ENCODE assay signal across 14 mouse cellular contexts in the genomic region with DNA sequence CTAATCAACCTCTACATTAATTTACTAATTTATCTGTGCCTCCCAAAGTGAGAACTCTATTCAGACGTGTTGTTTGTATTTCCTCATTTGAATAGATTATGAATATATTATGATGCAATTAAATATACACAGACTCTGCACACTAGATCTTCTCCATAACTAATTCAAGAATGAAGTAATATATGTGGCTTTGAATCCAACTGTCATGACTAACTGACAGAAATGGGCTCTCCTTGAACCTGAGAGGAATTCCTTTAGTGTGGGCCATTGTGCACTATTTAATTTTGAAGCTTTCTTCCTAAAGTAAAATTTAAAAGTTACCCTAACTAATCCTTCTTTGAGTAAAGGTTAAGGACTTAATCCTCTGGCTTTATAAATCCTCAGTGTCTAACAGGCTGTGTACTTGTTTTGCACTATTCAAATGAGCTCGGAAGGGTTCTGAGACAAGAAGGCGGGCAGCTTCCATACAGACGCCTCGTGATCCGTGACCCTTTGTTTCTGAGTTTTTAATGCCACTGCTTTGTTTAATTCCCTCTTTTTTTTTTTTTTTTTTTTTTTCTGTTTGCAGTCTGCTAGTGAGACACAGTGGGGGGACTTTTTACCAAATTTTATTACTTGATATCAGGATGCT.
"Had no signal": no experiment of that assay in that cellular context is flagged by ENCODE, and none has a peak within 500 bp of the region (broad histone marks: within the 10 kb centered on the region; RNA-seq: fewer than 3 reads in every experiment).

No protein-coding gene starts in this region.

- H3K4me2 ChIP-seq: limb, embryonic 12.5 days; liver, embryonic 13.5 days; lung, embryonic 15.5 days; neural tube, embryonic 12.5 days had no signal

- H3K27ac ChIP-seq: layer of hippocampus, adult 2 months; limb, embryonic 12.5 days; liver, embryonic 13.5 days; lung, embryonic 15.5 days; macrophage; neural tube, embryonic 12.5 days had no signal

- H3K9me3 ChIP-seq: liver, embryonic 13.5 days; lung, embryonic 15.5 days had no signal

- H3K4me3 ChIP-seq: layer of hippocampus, adult 2 months; limb, embryonic 12.5 days; liver, embryonic 13.5 days; lung, embryonic 15.5 days; megakaryocyte, embryonic 14.5 days; neural tube, embryonic 12.5 days had no signal

- H3K4me1 ChIP-seq: limb, embryonic 12.5 days; liver, embryonic 13.5 days; lung, embryonic 15.5 days; megakaryocyte, embryonic 14.5 days had no signal

- H3K9ac ChIP-seq: limb, embryonic 12.5 days; liver, embryonic 13.5 days; liver, postnatal 0 days; lung, embryonic 15.5 days; neural tube, embryonic 12.5 days had no signal

- H3K36me3 ChIP-seq: limb, embryonic 12.5 days; liver, embryonic 13.5 days; lung, embryonic 15.5 days; neural tube, embryonic 12.5 days had no signal

- ATAC-seq: liver, postnatal 0 days had no signal

- DNase-seq: kidney, postnatal 10 days; kidney, postnatal 4 days; liver; liver, embryonic 13.5 days; liver, postnatal 0 days; lung, postnatal 14 days; thymus, adult 18-20 months; thymus, postnatal 14 days had no signal

- H3K27me3 ChIP-seq: limb, embryonic 12.5 days; liver, embryonic 13.5 days; lung, embryonic 15.5 days; megakaryocyte, embryonic 14.5 days; neural tube, embryonic 12.5 days had no signal
